ENCODE assay signal across 8 mouse cellular contexts in the genomic region with DNA sequence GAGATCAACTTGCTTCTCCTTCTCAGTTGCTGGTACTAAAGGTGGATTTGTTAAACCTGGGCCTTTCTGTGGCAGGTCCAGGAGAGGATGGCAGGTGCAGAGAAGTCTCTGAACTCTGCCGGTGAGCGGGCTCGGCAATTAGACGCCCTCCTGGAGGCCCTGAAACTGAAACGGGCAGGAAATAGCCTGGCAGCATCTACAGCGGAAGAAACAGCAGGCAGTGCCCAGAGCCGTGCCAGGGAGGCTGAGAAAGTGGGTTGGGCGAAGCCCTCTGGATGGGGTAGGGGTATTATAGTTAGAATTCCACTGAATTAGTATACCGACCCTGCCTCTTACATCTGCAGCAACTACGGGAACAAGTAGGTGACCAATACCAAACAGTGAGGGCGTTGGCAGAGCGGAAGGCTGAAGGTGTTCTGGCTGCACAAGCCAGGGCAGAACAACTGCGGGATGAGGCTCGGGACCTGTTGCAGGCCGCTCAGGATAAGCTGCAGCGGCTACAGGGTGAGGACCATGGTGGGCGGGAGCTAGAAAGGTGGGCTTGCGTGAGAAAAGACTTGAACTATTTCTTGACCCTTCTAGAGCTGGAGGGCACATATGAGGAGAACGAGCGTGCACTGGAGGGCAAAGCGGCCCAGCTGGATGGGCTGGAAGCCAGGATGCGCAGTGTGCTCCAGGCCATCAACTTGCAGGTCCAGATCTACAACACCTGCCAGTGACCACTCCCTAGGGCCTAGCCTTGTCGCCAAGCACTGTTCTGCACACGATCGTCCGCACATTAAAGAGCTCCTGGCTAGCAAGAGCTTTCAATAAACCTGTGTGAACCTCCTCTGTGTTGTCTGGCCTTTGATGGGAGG. TPM values are rescaled to one million over a fixed set of nuclear protein-coding genes. Genes with fewer than 3 reads are reported as not detected.
A peak's percentile ranks its signal among the peaks of the same experiment; 100 is the strongest.
DNase-seq lines count a peak whose midpoint lies in the region; ATAC-seq lines count a peak whose summit lies in the region.

No protein-coding gene starts in this region.

- ATAC-seq in midbrain, embryonic 11.5 days (ENCODE audit: low FRiP score) = peak; percentile 25; the same call in 1 of the 2 replicates
- ATAC-seq in activated CD4-positive, CD25-positive, alpha-beta regulatory T cell, adult 4 months = no peak

- peak overlapping the region; percentile 68 for H3K4me2 ChIP-seq in midbrain, embryonic 11.5 days

- H3K27me3 ChIP-seq in hindbrain, embryonic 10.5 days (ENCODE audit: insufficient read depth, poor library complexity, severe bottlenecking) = no peaks in the 10 kb centered on the region
- no peaks in the 10 kb centered on the region for H3K27me3 ChIP-seq in midbrain, embryonic 11.5 days (ENCODE audit: control insufficient read depth, insufficient read depth, low read length)

- peak overlapping the region; percentile 94 for H3K9ac ChIP-seq in midbrain, embryonic 11.5 days (ENCODE audit: low read length)

- H3K4me3 ChIP-seq in hindbrain, embryonic 10.5 days = peak overlapping the region; percentile 87
- H3K4me3 ChIP-seq in midbrain, embryonic 11.5 days (ENCODE audit: low read depth, low read length) = peak overlapping the region; percentile 99

- H3K36me3 ChIP-seq in hindbrain, embryonic 10.5 days = peaks cover 85% of the 10 kb centered on the region
- H3K36me3 ChIP-seq in midbrain, embryonic 11.5 days (ENCODE audit: control insufficient read depth, insufficient read depth, low read length) = peaks cover 29% of the 10 kb centered on the region

- peak; percentile 25 for DNase-seq in kidney, adult 9 months
- no peak for DNase-seq in kidney, adult 11 months
- peak; percentile 43 for DNase-seq in MN1 (ENCODE audit: low spot score)
- DNase-seq in hindbrain, embryonic 10.5 days (ENCODE audit: low spot score) = no peak
- DNase-seq in midbrain, embryonic 11.5 days (ENCODE audit: low spot score, missing footprints) = peak; percentile 41
- no peak for DNase-seq in layer of hippocampus, postnatal 25 days (ENCODE audit: extremely low spot score in 1 of 2, low spot score in 1 of 2)
- no peak for DNase-seq in B cell, adult 2 months

- no peaks in the 10 kb centered on the region for H3K9me3 ChIP-seq in hindbrain, embryonic 10.5 days
- no peaks in the 10 kb centered on the region for H3K9me3 ChIP-seq in midbrain, embryonic 11.5 days (ENCODE audit: control insufficient read depth, low read length)

- WGBS in hindbrain, embryonic 10.5 days = 71% methylated on average over 26 of the region's 26 CpGs
- 72% methylated on average over 26 of the region's 26 CpGs for WGBS in midbrain, embryonic 11.5 days

- peaks cover 31% of the 10 kb centered on the region for H3K4me1 ChIP-seq in hindbrain, embryonic 10.5 days (replicated peaks)
- peaks cover 15% of the 10 kb centered on the region for H3K4me1 ChIP-seq in midbrain, embryonic 11.5 days (ENCODE audit: control insufficient read depth, insufficient read depth, low read length)

- peak overlapping the region; percentile 93 for H3K27ac ChIP-seq in hindbrain, embryonic 10.5 days
- H3K27ac ChIP-seq in midbrain, embryonic 11.5 days (ENCODE audit: low read depth, low read length) = peak overlapping the region; percentile 92

RNA-seq across cellular contexts. Expression of gene Usp19, which starts 0.5 kb away (rescaled TPM):
- polyA plus RNA-seq in hindbrain, embryonic 10.5 days (2016; fragmentation: Nextera tagmentation; extraction: Ambion mirVana) = 86.5 and 87.8 TPM in 2 replicates
- polyA plus RNA-seq in midbrain, embryonic 11.5 days (2014; fragmentation: Nextera tagmentation; extraction: Ambion mirVana) = 62.2 and 63.0 TPM in 2 replicates
- polyA plus RNA-seq in activated CD4-positive, CD25-positive, alpha-beta regulatory T cell, adult 4 months (2017; shearing (Covaris generic)) = 10 to 100 TPM; 14.6 to 18.3 TPM
- total RNA-seq in layer of hippocampus, postnatal 25 days (2021) = 100 to 1,000 TPM; 127 to 155 TPM

RNA-seq across cellular contexts. Expression of gene Lamb2, which starts 10.4 kb away (rescaled TPM):
- 40.8 and 41.0 TPM in 2 replicates for polyA plus RNA-seq in hindbrain, embryonic 10.5 days (2016; fragmentation: Nextera tagmentation; extraction: Ambion mirVana)
- 20.1 and 21.4 TPM in 2 replicates for polyA plus RNA-seq in midbrain, embryonic 11.5 days (2014; fragmentation: Nextera tagmentation; extraction: Ambion mirVana)
- polyA plus RNA-seq in activated CD4-positive, CD25-positive, alpha-beta regulatory T cell, adult 4 months (2017; shearing (Covaris generic)) = under 1 TPM; 0.15 to 0.25 TPM
- 10 to 100 TPM; 25.9 to 27.8 TPM for total RNA-seq in layer of hippocampus, postnatal 25 days (2021)

RNA-seq across cellular contexts. Expression of gene Qars, which starts 17.6 kb away (rescaled TPM):
- polyA plus RNA-seq in hindbrain, embryonic 10.5 days (2016; fragmentation: Nextera tagmentation; extraction: Ambion mirVana) = 103 and 112 TPM in 2 replicates
- polyA plus RNA-seq in midbrain, embryonic 11.5 days (2014; fragmentation: Nextera tagmentation; extraction: Ambion mirVana) = 103 TPM in 2 replicates
- polyA plus RNA-seq in activated CD4-positive, CD25-positive, alpha-beta regulatory T cell, adult 4 months (2017; shearing (Covaris generic)) = 100 to 1,000 TPM; 131 to 141 TPM
- 10 to 100 TPM; 76.6 to 82.5 TPM for total RNA-seq in layer of hippocampus, postnatal 25 days (2021)

RNA-seq across cellular contexts. Expression of gene Qrich1, which starts 26.7 kb away (rescaled TPM):
- 153 and 168 TPM in 2 replicates for polyA plus RNA-seq in hindbrain, embryonic 10.5 days (2016; fragmentation: Nextera tagmentation; extraction: Ambion mirVana)
- 160 and 175 TPM in 2 replicates for polyA plus RNA-seq in midbrain, embryonic 11.5 days (2014; fragmentation: Nextera tagmentation; extraction: Ambion mirVana)
- polyA plus RNA-seq in activated CD4-positive, CD25-positive, alpha-beta regulatory T cell, adult 4 months (2017; shearing (Covaris generic)) = 10 to 100 TPM; 71.0 to 77.8 TPM
- total RNA-seq in layer of hippocampus, postnatal 25 days (2021) = 100 to 1,000 TPM; 133 to 142 TPM

RNA-seq across cellular contexts. Expression of gene Klhdc8b, which starts 28.5 kb away (rescaled TPM):
- 29.5 and 41.3 TPM in 2 replicates for polyA plus RNA-seq in hindbrain, embryonic 10.5 days (2016; fragmentation: Nextera tagmentation; extraction: Ambion mirVana)
- polyA plus RNA-seq in midbrain, embryonic 11.5 days (2014; fragmentation: Nextera tagmentation; extraction: Ambion mirVana) = 34.4 and 36.2 TPM in 2 replicates
- polyA plus RNA-seq in activated CD4-positive, CD25-positive, alpha-beta regulatory T cell, adult 4 months (2017; shearing (Covaris generic)) = 1 to 10 TPM; 1.6 to 2.1 TPM
- total RNA-seq in layer of hippocampus, postnatal 25 days (2021) = 10 to 100 TPM; 17.6 to 21.3 TPM

Comparison
In these comparisons a context has a peak if more than half of its experiments do, and no peak if none do; other contexts are left out.
1. DNase-seq: peak in kidney, adult 9 months (single experiment), MN1 (single experiment) and midbrain, embryonic 11.5 days (single experiment); none in kidney, adult 11 months (single experiment), hindbrain, embryonic 10.5 days (single experiment), layer of hippocampus, postnatal 25 days (0 of 2) and B cell, adult 2 months (0 of 2).
2. RNA of gene Lamb2, which starts 10.4 kb away (polyA plus RNA-seq): 40.8 to 41.0 TPM in hindbrain, embryonic 10.5 days and 20.1 to 21.4 TPM in midbrain, embryonic 11.5 days; 0.15 to 0.25 TPM in activated CD4-positive, CD25-positive, alpha-beta regulatory T cell, adult 4 months; every median in the first group is over 10 times any median in the second.